Mouse (Mus musculus) limb, embryonic 14.5 days (tissue): ENCODE measurements around the gene Cbfa2t3. TPM values are rescaled to one million over a fixed set of nuclear protein-coding genes. Genes with fewer than 3 reads are reported as not detected.

Experiments
- ATAC-seq: fragments of 200-750 bp; cut with Nextera tagmentation; 2 replicates; pipeline ENCODE4 v1.8.0; 2017; ENCODE audit warnings: low read depth, moderate number of reproducible peaks, moderate TSS enrichment; ENCODE audit not compliant: low FRiP score
- DNase-seq: peaks from one replicate; pipeline ENCODE4 v3.0.0-alpha.2; 2015; ENCODE audit warnings: low spot score
- H3K27ac ChIP-seq: fragments of 300-500 bp; sonication (generic); replicated peaks from 2 replicates; pipeline ENCODE4 v1.5.1; 2014; ENCODE audit warnings: low read depth, mild to moderate bottlenecking, low read length, moderate library complexity, mixed read lengths
- H3K27me3 ChIP-seq: fragments of 300-500 bp; sonication (generic); 2 replicates; pipeline ENCODE4 v1.6.1; 2014; ENCODE audit warnings: low read length, mixed read lengths; ENCODE audit not compliant: control insufficient read depth, insufficient read depth
- H3K36me3 ChIP-seq: fragments of 300-500 bp; sonication (generic); 2 replicates; pipeline ENCODE4 v1.6.1; 2014; ENCODE audit warnings: mild to moderate bottlenecking, low read length, moderate library complexity, mixed read lengths; ENCODE audit not compliant: control insufficient read depth, insufficient read depth
- H3K4me1 ChIP-seq: fragments of 300-500 bp; sonication (generic); 2 replicates; pipeline ENCODE4 v1.6.1; 2014; ENCODE audit warnings: antibody characterized with exemption, low read length, mixed read lengths; ENCODE audit not compliant: control insufficient read depth, insufficient read depth
- H3K4me2 ChIP-seq: fragments of 300-500 bp; sonication (generic); replicated peaks from 2 replicates; pipeline ENCODE4 v1.6.1; 2014; ENCODE audit warnings: low read depth, mild to moderate bottlenecking, low read length, moderate library complexity; ENCODE audit not compliant: severe bottlenecking
- H3K4me3 ChIP-seq: fragments of 300-500 bp; sonication (generic); replicated peaks from 2 replicates; pipeline ENCODE4 v1.5.1; 2014; ENCODE audit warnings: low read length
- H3K9ac ChIP-seq: fragments of 300-500 bp; sonication (generic); 2 replicates; pipeline ENCODE4 v1.6.1; 2014; ENCODE audit warnings: mild to moderate bottlenecking, low read depth, low read length, moderate library complexity; ENCODE audit not compliant: severe bottlenecking
- H3K9me3 ChIP-seq: fragments of 300-500 bp; sonication (generic); 2 replicates; pipeline ENCODE4 v1.6.1; 2016; ENCODE audit warnings: low read length; ENCODE audit not compliant: control insufficient read depth
- POLR2A ChIP-seq: fragments of 200-500 bp; IDR thresholded peaks from 2 replicates; pipeline ENCODE4 v1.8.0; 2012; ENCODE audit warnings: inconsistent platforms, mild to moderate bottlenecking, moderate library complexity, borderline replicate concordance; ENCODE audit not compliant: insufficient read depth, insufficient read length; ENCODE audit errors: extremely low read depth
- WGBS: fragments of 180-500 bp; shearing (Covaris S2); extraction: QIAGEN DNeasy Blood & Tissue Kit; methylation state at CpG from one replicate; pipeline ENCODE4 v1.1.7; 2014; 5-methylcytosine and 5-hydroxymethylcytosine counted together
- polyA plus RNA-seq, 2 experiments: library from polyadenylated mRNA; depleted of rRNA in 1 of 2; stranded (reverse) in 1 of 2; unstranded in 1 of 2; fragments of >200 nt; fragmentation: Nextera tagmentation in 1 of 2; extraction: Ambion mirVana in 1 of 2; gene quantifications; 2 replicates each; pipeline versions ENCODE4 v1.2.1 to v1.2.3; 2012 to 2014

Cbfa2t3 gene
- polyA plus RNA-seq, 2 experiments = 6.0 to 7.2 TPM

DNA sequence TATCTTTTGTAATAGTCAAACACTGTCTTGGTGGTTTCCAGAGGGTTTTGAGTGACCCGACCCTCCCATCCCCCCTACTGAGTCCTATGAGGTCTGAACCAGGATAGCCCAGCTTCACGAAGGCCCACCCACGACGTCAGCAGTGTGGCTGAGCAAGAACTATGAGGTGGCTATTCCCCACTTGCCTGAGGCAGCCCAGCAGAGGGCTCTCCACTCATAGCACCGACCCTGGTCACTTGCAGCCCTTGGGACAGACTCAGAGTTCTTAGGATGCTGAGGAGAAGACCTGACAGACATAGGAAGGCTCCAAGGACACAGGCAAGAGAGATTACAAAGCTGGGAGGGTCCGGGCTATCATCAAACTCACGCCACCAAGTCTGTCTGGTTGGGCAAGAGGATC, 23.9 kb downstream of the Cbfa2t3 start:
- H3K36me3 ChIP-seq = no peaks in the 10 kb centered on the region
- TF ChIP-seq POLR2A = no peak
- no peak overlapping the region for H3K4me3 ChIP-seq
- H3K27me3 ChIP-seq = peaks cover 19% of the 10 kb centered on the region
- 45% methylated on average over 7 of the region's 7 CpGs for WGBS
- no peak overlapping the region for H3K4me2 ChIP-seq
- ATAC-seq (no peak), DNase-seq (no peak)
- no peaks in the 10 kb centered on the region for H3K9me3 ChIP-seq
- H3K9ac ChIP-seq = no peak overlapping the region
- H3K27ac ChIP-seq = no peak overlapping the region
- H3K4me1 ChIP-seq = peaks cover 33% of the 10 kb centered on the region

DNA sequence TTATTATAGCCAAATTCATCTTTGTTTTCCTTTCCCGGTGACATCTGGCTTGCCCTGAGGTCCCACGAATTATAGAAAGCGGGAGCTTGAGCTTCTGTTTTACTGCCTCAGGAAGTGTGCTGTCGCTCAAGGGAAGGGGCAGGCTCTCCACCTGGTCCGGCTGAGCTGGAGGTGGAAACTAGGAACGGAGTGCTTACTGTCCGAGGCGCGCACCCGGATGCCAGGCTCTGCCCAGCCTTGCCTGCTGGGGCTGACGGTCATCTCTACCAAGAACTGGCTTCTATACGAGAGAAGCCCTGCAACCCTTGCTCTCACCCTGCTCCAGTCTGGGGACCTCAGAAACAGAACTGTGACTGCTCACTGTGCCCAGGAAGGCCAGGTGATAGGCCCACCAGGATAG, 24.9 kb downstream of the Cbfa2t3 start:
- peaks cover 33% of the 10 kb centered on the region for H3K4me1 ChIP-seq
- 53% methylated on average over 12 of the region's 12 CpGs for WGBS

DNA sequence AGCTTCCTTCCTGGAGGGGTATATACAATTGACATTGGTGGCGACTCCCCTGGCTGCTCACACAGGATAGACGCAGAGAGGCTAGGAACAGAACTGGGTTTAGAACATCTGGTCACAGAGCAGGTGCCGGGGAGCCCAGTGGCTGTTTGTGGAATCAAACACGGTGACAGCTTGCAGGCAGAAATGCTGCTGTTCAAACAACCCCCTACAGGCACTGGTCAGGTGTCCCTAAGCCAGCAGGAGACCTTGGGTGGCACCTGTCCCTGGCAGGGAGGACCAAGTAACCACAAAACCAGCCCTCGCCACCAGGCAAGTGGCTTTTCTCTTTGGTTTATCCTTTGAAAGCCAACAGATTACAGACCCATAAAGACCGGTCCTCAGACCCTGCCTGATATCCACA, 27.0 kb downstream of the Cbfa2t3 start:
- ATAC-seq (no peak), DNase-seq (no peak)
- Histone ChIP-seq H3K4me3 (no peak overlapping the region), H3K9ac (no peak overlapping the region), H3K4me1 (peaks cover 25% of the 10 kb centered on the region), H3K27me3 (peaks cover 5% of the 10 kb centered on the region), H3K27ac (no peak overlapping the region), H3K9me3 (no peaks in the 10 kb centered on the region), H3K36me3 (no peaks in the 10 kb centered on the region), H3K4me2 (no peak overlapping the region)
- TF ChIP-seq POLR2A = no peak
- WGBS = 57% methylated on average over 6 of the region's 6 CpGs

More for the DNA sequence above, 24.9 kb downstream of the Cbfa2t3 start:
- Histone ChIP-seq H3K4me2 (no peak overlapping the region), H3K9me3 (no peaks in the 10 kb centered on the region), H3K27me3 (peaks cover 9% of the 10 kb centered on the region), H3K27ac (no peak overlapping the region), H3K4me3 (no peak overlapping the region), H3K36me3 (no peaks in the 10 kb centered on the region), H3K9ac (no peak overlapping the region)
- ATAC-seq (no peak), DNase-seq (no peak)
- TF ChIP-seq POLR2A = no peak

DNA sequence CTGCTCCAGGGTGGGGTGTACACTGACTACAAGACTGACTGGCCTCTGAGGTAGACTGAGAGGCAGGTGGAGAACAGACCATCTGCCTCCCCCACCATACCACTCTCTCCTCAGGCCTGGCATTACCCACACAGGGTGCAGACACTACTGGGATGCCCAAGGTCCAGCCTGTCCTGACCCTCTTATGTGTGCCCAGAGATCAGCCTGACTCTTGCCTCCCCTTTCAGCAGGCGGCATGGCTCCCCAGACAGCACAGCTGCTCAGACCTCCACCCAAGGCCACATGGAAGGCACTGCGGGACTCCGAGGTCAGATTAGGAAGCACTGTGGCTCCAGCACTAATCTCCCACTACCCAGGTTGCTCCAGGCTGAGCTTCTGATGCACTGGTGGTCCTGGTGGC, 28.2 kb downstream of the Cbfa2t3 start:
- Histone ChIP-seq H3K4me1 (peaks cover 29% of the 10 kb centered on the region), H3K9ac (no peak overlapping the region), H3K36me3 (no peaks in the 10 kb centered on the region), H3K9me3 (no peaks in the 10 kb centered on the region), H3K27me3 (no peaks in the 10 kb centered on the region), H3K4me2 (no peak overlapping the region), H3K27ac (no peak overlapping the region), H3K4me3 (no peak overlapping the region)
- 56% methylated on average over 3 of the region's 3 CpGs for WGBS
- no peak for TF ChIP-seq POLR2A
- DNase-seq (no peak), ATAC-seq (no peak)

DNA sequence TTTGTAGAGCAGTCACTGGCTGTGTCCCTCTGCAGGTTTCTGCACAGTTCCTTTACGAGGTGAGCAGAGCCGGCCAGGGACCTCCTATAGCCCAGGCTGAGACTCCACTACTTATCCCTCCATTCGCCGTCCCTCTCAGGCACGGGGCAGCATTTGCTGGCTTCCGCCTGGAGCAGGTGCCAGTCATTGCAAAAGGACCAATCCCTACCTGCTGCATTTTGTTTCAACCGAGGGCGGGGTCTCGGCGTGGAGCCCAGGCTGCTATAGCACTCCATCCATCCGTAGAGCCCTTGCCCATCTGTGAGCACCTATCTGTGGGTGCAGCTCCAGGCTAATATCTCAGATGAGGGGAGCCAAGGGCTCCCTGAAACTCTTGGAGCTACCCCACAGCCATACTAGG, 28.9 kb downstream of the Cbfa2t3 start:
- Histone ChIP-seq H3K4me1 (peaks cover 36% of the 10 kb centered on the region), H3K4me2 (no peak overlapping the region), H3K9ac (no peak overlapping the region), H3K9me3 (no peaks in the 10 kb centered on the region), H3K27ac (no peak overlapping the region), H3K4me3 (no peak overlapping the region), H3K36me3 (no peaks in the 10 kb centered on the region), H3K27me3 (no peaks in the 10 kb centered on the region)
- TF ChIP-seq POLR2A = no peak
- WGBS = 26% methylated on average over 11 of the region's 11 CpGs
- no peak for ATAC-seq
- no peak for DNase-seq

DNA sequence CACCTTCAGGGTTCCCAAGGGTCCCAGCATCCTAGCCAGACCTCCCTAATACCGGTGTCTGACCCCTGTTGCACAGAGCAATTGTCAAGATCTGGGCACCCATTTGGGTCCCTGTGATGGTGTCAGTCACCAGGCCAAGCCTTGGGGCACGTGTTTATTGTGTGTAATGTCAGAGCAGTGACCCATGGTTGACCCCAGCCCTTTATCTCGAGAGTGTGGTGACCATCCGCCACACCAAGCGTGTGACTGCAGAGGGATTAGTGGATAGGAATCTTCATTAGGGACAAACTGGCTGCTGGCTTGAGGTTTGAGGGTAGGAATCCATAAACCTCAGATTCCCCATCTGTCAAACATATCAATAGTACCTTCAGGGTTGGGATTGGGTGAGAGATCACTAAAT, 29.5 kb downstream of the Cbfa2t3 start:
- H3K36me3 ChIP-seq = no peaks in the 10 kb centered on the region
- H3K27me3 ChIP-seq = no peaks in the 10 kb centered on the region
- peaks cover 41% of the 10 kb centered on the region for H3K4me1 ChIP-seq
- no peak overlapping the region for H3K9ac ChIP-seq
- WGBS = 46% methylated on average over 5 of the region's 5 CpGs
- TF ChIP-seq POLR2A = no peak
- ATAC-seq (no peak), DNase-seq (no peak)
- no peak overlapping the region for H3K4me3 ChIP-seq
- H3K4me2 ChIP-seq = no peak overlapping the region
- no peaks in the 10 kb centered on the region for H3K9me3 ChIP-seq
- no peak overlapping the region for H3K27ac ChIP-seq
